Mouse (Mus musculus) heart, embryonic 14.5 days (tissue): ENCODE measurements around the gene Galm. TPM values are rescaled to one million over a fixed set of nuclear protein-coding genes. Genes with fewer than 3 reads are reported as not detected.

ENCODE experiments used
- ATAC-seq: fragments of 200-750 bp; cut with Nextera tagmentation; 2 replicates; pipeline ENCODE4 v1.8.0; 2017; ENCODE audit warnings: low read depth, moderate TSS enrichment; ENCODE audit not compliant: insufficient number of reproducible peaks, insufficient read depth, low FRiP score
- H3K27ac ChIP-seq, 2 experiments: fragments of 200-500 bp in 1 of 2; fragments of 300-500 bp in 1 of 2; sonication (generic) in 1 of 2; replicated peaks in 1 of 2; 2 replicates each; pipeline ENCODE4 v1.5.1; 2012 to 2014; ENCODE audit warnings: low read depth in 2 of 2, low read length in 2 of 2, control low read depth in 1 of 2, mild to moderate bottlenecking in 1 of 2, mixed read lengths in 1 of 2; ENCODE audit not compliant: control insufficient read depth in 1 of 2, insufficient read depth in 1 of 2
- H3K27me3 ChIP-seq: fragments of 300-500 bp; sonication (generic); 2 replicates; pipeline ENCODE4 v1.6.1; 2014; ENCODE audit warnings: mild to moderate bottlenecking, low read length, control low read depth; ENCODE audit not compliant: control insufficient read depth, insufficient read depth
- H3K36me3 ChIP-seq: fragments of 300-500 bp; sonication (generic); 2 replicates; pipeline ENCODE4 v1.6.1; 2014; ENCODE audit warnings: mild to moderate bottlenecking, control low read depth, low read length, mixed read lengths; ENCODE audit not compliant: control insufficient read depth, insufficient read depth
- H3K4me1 ChIP-seq, 2 experiments: fragments of 200-500 bp in 1 of 2; fragments of 300-500 bp in 1 of 2; sonication (generic) in 1 of 2; 2 replicates each; pipeline ENCODE4 v1.6.1; 2012 to 2014; ENCODE audit warnings: low read length in 2 of 2, control low read depth in 1 of 2, mixed read lengths in 1 of 2; ENCODE audit not compliant: control insufficient read depth in 2 of 2, insufficient read depth in 2 of 2
- H3K4me2 ChIP-seq: fragments of 300-500 bp; sonication (generic); 2 replicates; pipeline ENCODE4 v1.6.1; 2014; ENCODE audit warnings: mild to moderate bottlenecking, low read length
- H3K4me3 ChIP-seq, 2 experiments: fragments of 200-500 bp in 1 of 2; fragments of 300-500 bp in 1 of 2; sonication (generic) in 1 of 2; 2 replicates each; pipeline ENCODE4 v1.5.1; 2012 to 2014; ENCODE audit warnings: low read length in 2 of 2, mild to moderate bottlenecking in 2 of 2, control low read depth in 1 of 2, low read depth in 1 of 2, moderate library complexity in 1 of 2; ENCODE audit not compliant: control insufficient read depth in 1 of 2, insufficient read depth in 1 of 2
- H3K9ac ChIP-seq: fragments of 300-500 bp; sonication (generic); 2 replicates; pipeline ENCODE4 v1.6.1; 2014; ENCODE audit warnings: mild to moderate bottlenecking, low read length
- H3K9me3 ChIP-seq: fragments of 300-500 bp; sonication (generic); 2 replicates; pipeline ENCODE4 v1.6.1; 2016; ENCODE audit warnings: low read length, control low read depth; ENCODE audit not compliant: control insufficient read depth
- WGBS: fragments of 180-500 bp; shearing (Covaris S2); extraction: QIAGEN DNeasy Blood & Tissue Kit; methylation state at CpG from one replicate; pipeline ENCODE4 v1.1.7; 2014; 5-methylcytosine and 5-hydroxymethylcytosine counted together
- polyA plus RNA-seq: library from polyadenylated mRNA; unstranded; fragments of >200 nt; fragmentation: Nextera tagmentation; extraction: Ambion mirVana; gene quantifications from 2 replicates; pipeline ENCODE4 v1.2.1, GENCODE M21; 2014

Galm gene
- polyA plus RNA-seq: 10.7 and 13.7 TPM in 2 replicates

DNA sequence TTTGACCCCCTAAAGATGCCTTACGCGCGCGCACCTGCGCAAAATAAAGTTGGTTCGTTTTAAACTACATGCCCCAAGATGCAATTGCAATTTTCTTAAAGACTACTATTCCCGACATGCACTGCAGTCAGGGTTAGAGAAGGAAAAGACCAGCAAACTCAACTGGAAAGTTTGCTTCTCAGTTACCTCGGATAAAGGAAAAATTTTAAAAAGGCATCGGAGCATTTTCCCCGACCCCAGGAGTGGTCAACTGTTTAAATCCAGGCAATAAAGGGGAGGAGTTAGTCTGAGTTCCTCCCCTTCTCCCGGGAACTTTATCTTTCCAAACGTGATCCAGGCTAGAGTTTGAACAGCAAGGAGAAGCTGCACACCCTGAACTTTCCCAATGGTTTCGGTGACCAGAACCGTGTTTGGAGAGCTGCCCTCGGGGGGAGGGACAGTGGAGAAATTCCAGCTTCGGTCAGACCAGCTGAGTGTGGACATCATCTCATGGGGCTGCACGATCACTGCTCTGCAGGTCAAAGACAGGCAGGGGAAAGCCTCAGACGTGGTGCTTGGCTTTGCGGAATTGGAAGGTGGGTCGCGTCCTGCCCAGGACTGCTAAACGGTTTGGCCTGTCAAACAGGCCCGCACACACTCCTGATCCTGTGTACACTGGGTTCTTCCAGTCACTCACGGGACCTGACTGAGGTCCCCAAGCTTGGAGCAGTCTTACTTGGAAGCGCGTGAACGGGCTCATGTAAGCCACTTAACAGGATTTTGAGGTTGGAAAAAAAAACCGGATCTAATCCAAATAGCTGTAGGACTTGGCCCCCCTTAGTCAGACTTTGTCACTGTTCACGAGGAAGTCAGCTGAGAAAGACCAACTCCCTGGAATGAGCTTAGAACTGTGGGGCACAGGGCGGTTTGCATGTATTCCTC is at the start of gene Galm:
Gene Galm (plus strand): TSS at position 141 of the 921 bp plus-strand sequence.
- peak within 1 kb of the TSS; percentile 81 for H3K9ac ChIP-seq
- 4% methylated on average over 30 of the region's 30 CpGs for WGBS
- peak within 1 kb of the TSS; percentile 80 to 90 for H3K27ac ChIP-seq
- peak; percentile 51; the same call in 1 of the 2 replicates for ATAC-seq
- no peaks in the 10 kb centered on the region for H3K9me3 ChIP-seq
- no peaks in the 10 kb centered on the region for H3K27me3 ChIP-seq
- peak within 1 kb of the TSS; percentile 87 for H3K4me2 ChIP-seq
- H3K36me3 ChIP-seq: no peaks in the 10 kb centered on the region
- H3K4me3 ChIP-seq: peak within 1 kb of the TSS; percentile 61 to 78
- peaks cover 9 to 21% of the 10 kb centered on the region in 2 experiments; a peak in 3 of 4 replicates for H3K4me1 ChIP-seq

DNA sequence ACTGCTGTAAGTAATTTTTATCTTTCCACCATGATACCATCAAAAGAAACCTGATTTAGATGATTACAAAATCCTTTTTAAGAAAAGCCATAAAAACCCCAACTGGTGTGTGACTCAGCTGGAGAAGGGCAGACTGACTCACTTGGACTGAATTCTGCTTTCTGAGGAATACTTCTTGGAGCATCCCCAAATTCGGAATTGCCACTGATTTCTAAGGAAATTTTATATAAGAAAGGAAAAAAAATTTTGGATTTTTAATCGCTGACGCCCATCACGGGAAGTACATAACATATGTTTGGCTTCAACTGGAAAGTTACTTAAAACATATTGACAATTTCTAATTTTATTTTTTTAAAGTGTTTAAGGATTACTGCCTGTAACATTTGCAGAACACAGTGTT is 48.5 kb upstream of the Galm start:
- H3K36me3 ChIP-seq: no peaks in the 10 kb centered on the region
- no peak overlapping the region for H3K27ac ChIP-seq
- H3K9me3 ChIP-seq: no peaks in the 10 kb centered on the region
- H3K4me3 ChIP-seq: no peak overlapping the region
- H3K4me1 ChIP-seq: no peaks in the 10 kb centered on the region
- WGBS: 84% methylated on average over 4 of the region's 4 CpGs
- H3K9ac ChIP-seq: no peak overlapping the region
- ATAC-seq: no peak
- H3K27me3 ChIP-seq: no peaks in the 10 kb centered on the region
- no peak overlapping the region for H3K4me2 ChIP-seq

DNA sequence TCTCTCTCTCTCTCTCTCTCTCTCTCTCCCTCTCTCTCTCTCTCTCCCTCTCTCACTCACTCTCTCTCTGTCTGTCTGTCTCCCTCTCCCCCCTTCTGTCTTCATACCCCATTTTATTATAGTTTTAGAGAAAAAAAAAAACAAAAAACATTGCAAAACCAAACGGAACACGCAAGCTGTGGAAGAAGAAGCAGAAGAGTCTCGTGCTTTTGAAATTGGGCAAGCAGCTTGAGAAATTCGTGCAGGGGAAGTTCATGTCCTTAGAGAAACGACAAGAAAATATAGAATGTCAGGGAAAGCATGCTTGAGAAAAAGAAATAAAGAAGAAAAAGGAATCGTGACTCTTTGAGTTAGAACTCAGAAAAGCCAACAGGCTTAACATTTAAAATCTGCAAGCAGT is 44.0 kb upstream of the Galm start:
- H3K4me3 ChIP-seq: no peak overlapping the region
- no peaks in the 10 kb centered on the region for H3K9me3 ChIP-seq
- no peaks in the 10 kb centered on the region for H3K27me3 ChIP-seq
- no peak for ATAC-seq
- H3K4me2 ChIP-seq: no peak overlapping the region
- H3K36me3 ChIP-seq: no peaks in the 10 kb centered on the region
- 73% methylated on average over 6 of the region's 6 CpGs for WGBS
- H3K4me1 ChIP-seq: peaks cover 3 to 8% of the 10 kb centered on the region in 2 experiments; a peak in 3 of 4 replicates
- H3K27ac ChIP-seq: no peak overlapping the region
- H3K9ac ChIP-seq: no peak overlapping the region

DNA sequence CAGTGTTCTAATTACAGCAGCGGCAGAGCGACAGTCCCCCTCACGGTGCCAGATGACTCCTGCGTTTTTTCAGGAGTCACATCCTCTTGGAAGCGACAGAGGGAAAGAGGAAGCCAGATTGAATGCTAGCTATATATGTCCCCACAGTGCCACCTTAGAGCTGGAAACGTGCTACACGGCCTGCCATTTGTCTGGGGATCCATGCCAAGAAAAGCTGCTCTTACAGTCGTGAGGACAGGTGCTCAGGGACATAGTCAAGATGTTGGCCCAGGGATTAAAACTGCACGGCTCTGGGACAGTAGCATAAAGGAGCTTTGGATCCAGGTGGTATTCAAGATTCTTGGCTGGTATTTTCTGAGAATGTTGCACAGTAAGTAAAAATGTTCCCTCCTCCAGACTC is 42.8 kb upstream of the Galm start:
- Histone ChIP-seq H3K9ac (0 out of 2 replicates have a peak overlapping the region, but pooled peaks have one; percentile 3), H3K4me2 (peak overlapping the region; percentile 3; the same call in 1 of the 2 replicates), H3K9me3 (no peaks in the 10 kb centered on the region), H3K4me3 (no peak overlapping the region), H3K27ac (no peak overlapping the region), H3K36me3 (no peaks in the 10 kb centered on the region), H3K27me3 (no peaks in the 10 kb centered on the region), H3K4me1 (peaks cover 3 to 8% of the 10 kb centered on the region in 2 experiments; a peak in 3 of 4 replicates)
- ATAC-seq: no peak
- WGBS: 22% methylated on average over 9 of the region's 9 CpGs

DNA sequence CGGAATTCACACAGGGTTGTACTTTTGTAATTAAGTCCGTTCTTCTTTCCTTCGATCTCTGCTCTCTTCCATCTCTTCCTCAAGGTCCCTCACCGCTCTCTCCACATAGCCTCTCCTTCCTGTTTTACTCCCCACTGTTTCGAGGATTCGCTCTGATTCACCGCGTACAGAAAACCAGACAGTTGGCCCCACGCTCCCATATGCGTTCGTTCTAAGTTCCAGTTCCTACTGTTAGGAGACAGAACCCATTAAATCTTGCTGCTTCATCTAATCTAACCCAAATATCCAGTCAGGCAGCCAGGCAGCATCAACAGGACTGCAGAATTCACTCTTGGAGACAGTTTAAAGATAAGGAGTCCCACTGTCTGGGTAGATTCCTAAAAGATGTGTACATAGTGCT is 40.7 kb upstream of the Galm start:
- Histone ChIP-seq H3K4me3 (no peak overlapping the region), H3K4me2 (no peak overlapping the region), H3K9me3 (no peaks in the 10 kb centered on the region), H3K27ac (no peak overlapping the region), H3K9ac (no peak overlapping the region), H3K27me3 (no peaks in the 10 kb centered on the region), H3K4me1 (peaks cover 3 to 8% of the 10 kb centered on the region in 2 experiments; a peak in 3 of 4 replicates), H3K36me3 (no peaks in the 10 kb centered on the region)
- WGBS: 81% methylated on average over 11 of the region's 11 CpGs
- ATAC-seq: no peak

DNA sequence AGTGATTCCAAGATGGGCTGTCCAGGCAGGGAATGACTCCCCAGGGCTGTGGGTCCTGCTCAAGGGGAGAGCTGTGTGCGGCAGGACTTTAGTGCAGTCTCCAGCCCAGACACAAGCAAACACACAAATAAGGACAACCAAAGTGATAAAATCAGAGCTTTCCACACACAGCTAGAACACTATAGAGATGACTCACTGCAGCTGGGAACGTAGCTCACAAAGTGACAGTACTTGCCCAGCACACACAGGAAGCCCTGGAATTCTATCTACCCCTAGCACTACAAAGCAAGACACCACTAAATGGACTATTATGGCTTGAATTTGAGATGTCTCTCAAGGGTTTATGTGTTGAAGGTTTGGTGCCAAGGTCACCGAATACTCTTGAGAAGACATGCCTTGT is 39.1 kb upstream of the Galm start:
- 69% methylated on average over 3 of the region's 3 CpGs for WGBS
- no peak for ATAC-seq
- peaks cover 3 to 8% of the 10 kb centered on the region in 2 experiments; a peak in 3 of 4 replicates for H3K4me1 ChIP-seq
- H3K9me3 ChIP-seq: no peaks in the 10 kb centered on the region
- H3K27ac ChIP-seq: no peak overlapping the region
- H3K4me2 ChIP-seq: no peak overlapping the region
- H3K9ac ChIP-seq: no peak overlapping the region
- H3K27me3 ChIP-seq: no peaks in the 10 kb centered on the region
- no peaks in the 10 kb centered on the region for H3K36me3 ChIP-seq
- H3K4me3 ChIP-seq: no peak overlapping the region

DNA sequence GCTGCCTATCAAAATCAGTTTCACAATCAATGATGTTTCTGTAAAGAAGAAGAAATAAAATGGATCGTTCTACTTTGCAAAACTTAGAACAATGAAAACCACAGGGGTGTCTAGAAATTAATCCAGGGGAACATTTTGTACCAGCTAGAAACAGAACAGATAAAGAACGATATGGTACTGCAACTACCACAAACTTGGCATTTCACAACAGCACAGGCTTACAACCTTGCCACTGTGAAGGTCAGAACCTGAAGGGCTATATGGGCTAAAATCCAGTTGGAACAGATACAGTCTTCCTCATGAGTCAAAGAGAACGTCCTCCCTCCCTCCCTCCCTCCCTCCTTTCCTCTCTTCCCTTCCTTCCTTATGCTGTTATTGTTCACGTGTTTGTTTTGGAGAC is 36.7 kb upstream of the Galm start:
- Histone ChIP-seq H3K9me3 (no peaks in the 10 kb centered on the region), H3K4me1 (peaks cover 0 to under 1% of the 10 kb centered on the region in 2 experiments; a peak in 1 of 4 replicates), H3K9ac (no peak overlapping the region), H3K27me3 (no peaks in the 10 kb centered on the region), H3K36me3 (no peaks in the 10 kb centered on the region), H3K4me3 (no peak overlapping the region), H3K4me2 (no peak overlapping the region), H3K27ac (no peak overlapping the region)
- WGBS: 65% methylated on average over 4 of the region's 4 CpGs
- ATAC-seq: no peak
